Mouse (Mus musculus): ENCODE data around the gene Ugt8a.

GRCm38 (mm10) chr3:125920876-125921275 lies 17.5 kb downstream of the Ugt8a start:
- TF ChIP-seq POLR2A (IDR thresholded peaks at IDR 0.05; ENCODE audit: extremely low read depth, insufficient read depth, low read length) (no peak), CTCF (IDR thresholded peaks at IDR 0.05; ENCODE audit: extremely low read depth, insufficient read depth, low read length) (no peak)
